Mouse (Mus musculus) lung, postnatal 0 days (tissue): ENCODE measurements at regions not wholly inside any gene's neighbourhood (a gene's known extent, or its start where the extent isn't known, plus 50 kb on each side); places are given as distances from the start of the nearest gene placed in this dataset.

Experiments used
- CTCF ChIP-seq: IDR thresholded peaks from 2 replicates; pipeline ENCODE4 v1.5.1; 2016; ENCODE audit warnings: antibody characterized with exemption, mild to moderate bottlenecking
- EP300 ChIP-seq: IDR thresholded peaks from 2 replicates; pipeline ENCODE4 v1.6.1; 2016; ENCODE audit warnings: antibody characterized with exemption, mild to moderate bottlenecking, control low read depth

DNA sequence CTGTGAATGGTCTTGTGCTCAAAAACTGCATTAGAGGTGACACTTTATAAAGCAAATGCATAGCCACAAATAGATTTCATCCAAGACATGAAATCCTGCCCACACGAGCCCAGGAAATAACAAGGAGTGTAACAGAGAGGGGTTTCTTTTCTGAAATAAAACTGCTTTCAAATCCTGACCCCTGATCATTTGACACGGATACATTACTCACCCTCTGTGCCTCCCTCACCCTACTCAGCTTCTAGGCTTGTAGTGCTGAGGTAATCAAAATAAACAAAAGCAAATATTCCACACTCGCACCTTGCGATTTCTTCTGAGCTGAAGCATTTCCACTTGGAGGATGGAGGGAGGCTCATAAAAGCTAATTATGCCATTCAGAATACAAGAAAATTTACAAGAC, 108.4 kb upstream of the Ifne start:
- TF ChIP-seq CTCF (no peak), EP300 (no peak)
